Mouse (Mus musculus): ENCODE data around the gene Elf1. TPM values are rescaled to one million over a fixed set of nuclear protein-coding genes. Genes with fewer than 3 reads are reported as not detected.

The Elf1 gene
- polyA plus RNA-seq, 2 experiments: 15.3 to 15.8 TPM

DNA sequence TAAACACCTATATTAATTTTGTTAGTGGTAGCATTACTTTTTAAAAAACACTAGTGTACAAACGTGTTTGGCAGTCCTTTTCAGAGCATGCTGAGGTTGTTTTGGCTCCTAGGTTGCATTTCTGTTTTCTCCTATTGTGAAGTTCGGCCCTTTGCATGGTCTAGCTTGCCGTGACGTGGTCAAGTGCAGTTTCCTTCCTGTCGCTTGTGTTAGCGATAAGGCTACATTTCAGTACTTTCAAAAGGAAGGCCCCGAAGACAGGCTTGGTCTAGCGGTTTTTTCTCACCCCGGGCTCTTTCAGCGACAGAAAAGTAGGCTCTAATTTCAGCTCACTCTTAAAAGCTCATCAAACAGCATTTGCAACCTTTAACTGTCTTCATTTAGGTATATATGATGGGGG, 54.3 kb downstream of the Elf1 start:
- Histone ChIP-seq H3K27me3 (ENCODE audit: control insufficient read depth, insufficient read depth, low read length) (no peaks in the 10 kb centered on the region), H3K4me2 (replicated peaks; ENCODE audit: low read depth, low read length, severe bottlenecking) (no peak overlapping the region), H3K36me3 (ENCODE audit: control insufficient read depth, insufficient read depth, low read length) (no peaks in the 10 kb centered on the region), H3K9ac (ENCODE audit: low read depth, low read length, severe bottlenecking) (no peak overlapping the region), H3K4me3 (replicated peaks; ENCODE audit: low read length) (no peak overlapping the region), H3K27ac (replicated peaks; ENCODE audit: low read depth, low read length) (no peak overlapping the region), H3K9me3 (ENCODE audit: control insufficient read depth, low read length) (no peaks in the 10 kb centered on the region), H3K4me1 (ENCODE audit: control insufficient read depth, insufficient read depth, low read length) (no peaks in the 10 kb centered on the region)
- WGBS: 68% methylated on average over 10 of the region's 10 CpGs
- DNase-seq (ENCODE audit: low spot score): no peak
- no peak for ATAC-seq (ENCODE audit: low FRiP score, low read depth)
- TF ChIP-seq POLR2A (IDR thresholded peaks at IDR 0.05; ENCODE audit: borderline replicate concordance, extremely low read depth, insufficient read depth, insufficient read length): no peak

DNA sequence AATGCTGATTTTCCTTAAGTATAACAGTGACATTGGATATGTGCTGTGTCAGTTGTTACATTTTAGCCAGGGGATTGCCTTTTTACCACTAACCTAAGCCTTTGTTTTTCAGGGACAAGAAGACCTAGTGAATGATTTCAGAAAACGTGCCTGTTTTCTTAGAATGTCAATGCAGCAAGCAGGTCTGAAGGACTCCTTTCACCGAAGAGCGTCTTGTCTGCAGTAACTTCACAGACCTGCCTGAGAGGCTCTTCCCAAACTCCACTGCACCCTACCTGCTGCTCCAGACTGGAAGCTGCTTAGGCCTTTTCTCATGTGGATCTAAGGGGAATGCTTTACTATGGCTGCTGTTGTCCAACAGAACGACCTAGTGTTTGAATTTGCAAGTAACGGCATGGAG, 55.0 kb downstream of the Elf1 start:
- H3K4me2 ChIP-seq (replicated peaks; ENCODE audit: low read depth, low read length, severe bottlenecking): no peak overlapping the region

DNA sequence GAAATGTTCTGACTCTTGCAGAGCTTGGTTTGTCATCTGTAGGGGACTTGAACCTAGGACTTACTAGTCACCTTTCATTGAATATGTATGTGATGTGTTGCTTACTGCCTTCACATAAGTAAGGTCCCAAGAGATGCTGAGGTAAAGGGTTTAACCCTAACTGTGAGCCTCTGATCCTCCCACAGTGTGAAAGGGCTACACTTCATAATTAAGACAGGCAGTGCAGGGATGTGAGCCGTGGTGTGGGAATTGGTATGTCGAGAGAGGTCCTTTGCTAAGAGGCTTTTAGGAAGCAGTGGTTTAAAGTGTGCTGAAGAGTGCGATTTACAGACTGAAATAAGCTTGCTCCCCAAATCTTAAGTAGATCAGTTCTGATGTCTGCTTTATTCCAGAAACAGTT, 55.8 kb downstream of the Elf1 start:
- DNase-seq (ENCODE audit: low spot score) (no peak), ATAC-seq (ENCODE audit: low FRiP score, low read depth) (no peak)
- Histone ChIP-seq H3K27me3 (ENCODE audit: control insufficient read depth, insufficient read depth, low read length) (no peaks in the 10 kb centered on the region), H3K4me1 (ENCODE audit: control insufficient read depth, insufficient read depth, low read length) (no peaks in the 10 kb centered on the region), H3K4me3 (replicated peaks; ENCODE audit: low read length) (no peak overlapping the region), H3K27ac (replicated peaks; ENCODE audit: low read depth, low read length) (no peak overlapping the region), H3K4me2 (replicated peaks; ENCODE audit: low read depth, low read length, severe bottlenecking) (no peak overlapping the region), H3K36me3 (ENCODE audit: control insufficient read depth, insufficient read depth, low read length) (no peaks in the 10 kb centered on the region), H3K9me3 (ENCODE audit: control insufficient read depth, low read length) (no peaks in the 10 kb centered on the region), H3K9ac (ENCODE audit: low read depth, low read length, severe bottlenecking) (no peak overlapping the region)
- WGBS: 72% methylated on average over 3 of the region's 3 CpGs
- TF ChIP-seq POLR2A (IDR thresholded peaks at IDR 0.05; ENCODE audit: borderline replicate concordance, extremely low read depth, insufficient read depth, insufficient read length): no peak

More for the DNA sequence above, 55.0 kb downstream of the Elf1 start:
- no peak overlapping the region for H3K27ac ChIP-seq (replicated peaks; ENCODE audit: low read depth, low read length)
- ATAC-seq (ENCODE audit: low FRiP score, low read depth) (no peak), DNase-seq (ENCODE audit: low spot score) (no peak)
- 74% methylated on average over 5 of the region's 5 CpGs for WGBS
- no peak for TF ChIP-seq POLR2A (IDR thresholded peaks at IDR 0.05; ENCODE audit: borderline replicate concordance, extremely low read depth, insufficient read depth, insufficient read length)
- no peaks in the 10 kb centered on the region for H3K36me3 ChIP-seq (ENCODE audit: control insufficient read depth, insufficient read depth, low read length)
- no peak overlapping the region for H3K4me3 ChIP-seq (replicated peaks; ENCODE audit: low read length)
- no peaks in the 10 kb centered on the region for H3K9me3 ChIP-seq (ENCODE audit: control insufficient read depth, low read length)
- H3K27me3 ChIP-seq (ENCODE audit: control insufficient read depth, insufficient read depth, low read length): no peaks in the 10 kb centered on the region
- no peak overlapping the region for H3K9ac ChIP-seq (ENCODE audit: low read depth, low read length, severe bottlenecking)
- H3K4me1 ChIP-seq (ENCODE audit: control insufficient read depth, insufficient read depth, low read length): no peaks in the 10 kb centered on the region

DNA sequence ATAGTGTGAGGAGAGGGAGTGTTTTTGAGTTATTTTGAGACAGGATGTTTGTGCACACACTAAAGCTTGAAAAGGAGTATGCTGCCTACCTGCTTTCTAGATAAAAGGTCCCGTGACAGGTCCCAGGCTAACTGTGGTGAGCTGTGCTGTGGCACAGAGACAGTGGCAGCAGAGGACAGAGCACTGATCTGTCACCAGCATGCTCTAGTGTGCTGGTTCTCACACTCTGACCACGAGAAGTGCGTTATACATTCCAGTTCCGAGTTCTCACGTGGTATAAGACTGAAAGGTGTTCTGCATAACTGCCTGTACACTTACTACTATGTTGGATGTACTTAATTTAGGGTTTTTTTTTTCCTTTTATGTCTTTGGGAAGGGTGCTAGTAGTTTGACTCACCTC, 56.5 kb downstream of the Elf1 start:
- ATAC-seq (ENCODE audit: low FRiP score, low read depth): no peak
- no peak overlapping the region for H3K9ac ChIP-seq (ENCODE audit: low read depth, low read length, severe bottlenecking)
- no peak overlapping the region for H3K4me3 ChIP-seq (replicated peaks; ENCODE audit: low read length)
- H3K36me3 ChIP-seq (ENCODE audit: control insufficient read depth, insufficient read depth, low read length): no peaks in the 10 kb centered on the region
- TF ChIP-seq POLR2A (IDR thresholded peaks at IDR 0.05; ENCODE audit: borderline replicate concordance, extremely low read depth, insufficient read depth, insufficient read length): no peak
- no peak overlapping the region for H3K4me2 ChIP-seq (replicated peaks; ENCODE audit: low read depth, low read length, severe bottlenecking)
- no peak for DNase-seq (ENCODE audit: low spot score)
- no peak overlapping the region for H3K27ac ChIP-seq (replicated peaks; ENCODE audit: low read depth, low read length)
- H3K27me3 ChIP-seq (ENCODE audit: control insufficient read depth, insufficient read depth, low read length): no peaks in the 10 kb centered on the region
- 69% methylated on average over 5 of the region's 5 CpGs for whole genome bisulfite sequencing
- H3K9me3 ChIP-seq (ENCODE audit: control insufficient read depth, low read length): no peaks in the 10 kb centered on the region
- no peaks in the 10 kb centered on the region for H3K4me1 ChIP-seq (ENCODE audit: control insufficient read depth, insufficient read depth, low read length)

DNA sequence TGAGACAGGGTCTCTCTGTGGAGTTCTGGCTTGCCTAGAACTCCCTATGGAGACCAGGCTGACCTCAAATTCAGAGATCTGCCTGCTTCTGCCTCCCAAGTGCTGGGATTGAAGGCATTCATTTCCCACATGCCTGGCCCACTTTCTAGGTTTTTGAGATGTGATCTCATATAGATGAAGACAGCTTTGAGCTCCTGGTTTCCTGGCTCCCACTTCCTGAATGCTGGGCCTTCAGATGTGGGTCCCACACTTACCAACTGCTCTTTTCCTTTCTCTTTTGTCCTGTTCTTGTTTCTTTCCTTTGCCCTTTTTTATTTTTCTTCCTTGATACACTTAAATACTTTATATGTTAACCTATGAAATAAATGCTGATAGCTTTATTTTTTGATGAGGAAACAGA, 56.9 kb downstream of the Elf1 start:
- Histone ChIP-seq H3K4me2 (replicated peaks; ENCODE audit: low read depth, low read length, severe bottlenecking) (no peak overlapping the region), H3K4me3 (replicated peaks; ENCODE audit: low read length) (no peak overlapping the region), H3K27ac (replicated peaks; ENCODE audit: low read depth, low read length) (no peak overlapping the region), H3K4me1 (ENCODE audit: control insufficient read depth, insufficient read depth, low read length) (no peaks in the 10 kb centered on the region), H3K9me3 (ENCODE audit: control insufficient read depth, low read length) (no peaks in the 10 kb centered on the region), H3K27me3 (ENCODE audit: control insufficient read depth, insufficient read depth, low read length) (no peaks in the 10 kb centered on the region), H3K9ac (ENCODE audit: low read depth, low read length, severe bottlenecking) (no peak overlapping the region), H3K36me3 (ENCODE audit: control insufficient read depth, insufficient read depth, low read length) (no peaks in the 10 kb centered on the region)
- ATAC-seq (ENCODE audit: low FRiP score, low read depth) (no peak), DNase-seq (ENCODE audit: low spot score) (no peak)
- no peak for TF ChIP-seq POLR2A (IDR thresholded peaks at IDR 0.05; ENCODE audit: borderline replicate concordance, extremely low read depth, insufficient read depth, insufficient read length)

DNA sequence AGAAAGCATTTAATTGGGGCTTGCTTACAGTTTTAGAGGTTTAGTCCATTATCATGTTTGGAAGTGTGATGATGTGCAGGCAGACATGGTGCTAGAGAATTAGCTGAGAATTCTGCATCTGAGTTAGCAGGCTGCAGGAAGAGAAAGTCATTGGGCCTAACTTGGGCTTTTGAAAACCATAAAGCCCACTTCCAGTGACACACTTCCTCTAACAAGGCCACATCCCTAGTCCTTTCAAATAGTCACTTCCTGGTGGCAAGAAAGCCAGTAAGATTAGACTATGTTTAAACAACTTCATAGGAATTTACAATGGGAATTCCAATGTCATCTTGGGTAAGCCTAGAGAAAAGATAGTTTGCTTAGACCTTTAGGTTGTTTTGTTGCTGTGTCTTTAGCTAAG, 60.6 kb downstream of the Elf1 start:
- DNase-seq (ENCODE audit: low spot score): no peak
- H3K27ac ChIP-seq (replicated peaks; ENCODE audit: low read depth, low read length): no peak overlapping the region
- no peak overlapping the region for H3K9ac ChIP-seq (ENCODE audit: low read depth, low read length, severe bottlenecking)
- no peaks in the 10 kb centered on the region for H3K36me3 ChIP-seq (ENCODE audit: control insufficient read depth, insufficient read depth, low read length)
- TF ChIP-seq POLR2A (IDR thresholded peaks at IDR 0.05; ENCODE audit: borderline replicate concordance, extremely low read depth, insufficient read depth, insufficient read length): no peak
- H3K4me1 ChIP-seq (ENCODE audit: control insufficient read depth, insufficient read depth, low read length): no peaks in the 10 kb centered on the region
- no peak for ATAC-seq (ENCODE audit: low FRiP score, low read depth)
- no peak overlapping the region for H3K4me2 ChIP-seq (replicated peaks; ENCODE audit: low read depth, low read length, severe bottlenecking)
- H3K9me3 ChIP-seq (ENCODE audit: control insufficient read depth, low read length): no peaks in the 10 kb centered on the region
- no peaks in the 10 kb centered on the region for H3K27me3 ChIP-seq (ENCODE audit: control insufficient read depth, insufficient read depth, low read length)
- H3K4me3 ChIP-seq (replicated peaks; ENCODE audit: low read length): no peak overlapping the region
